Mouse (Mus musculus) ES-E14 (cell line): ENCODE measurements around the gene Eps8l3. TPM values are rescaled to one million over a fixed set of nuclear protein-coding genes. Genes with fewer than 3 reads are reported as not detected.

Experiments used
- DNase-seq: peaks from one replicate; pipeline ENCODE4 v3.0.0-alpha.2; 2013; ENCODE audit warnings: low read depth, low spot score
- H3K27ac ChIP-seq: 2 replicates; pipeline ENCODE4 v1.5.1; 2012; ENCODE audit warnings: low read depth, mild to moderate bottlenecking, low read length, moderate library complexity, mixed read lengths; ENCODE audit not compliant: poor library complexity, insufficient read depth, severe bottlenecking
- H3K36me3 ChIP-seq: 2 replicates; pipeline ENCODE4 v1.6.1; 2012; ENCODE audit warnings: mild to moderate bottlenecking, low read length, moderate library complexity, mixed read lengths; ENCODE audit not compliant: control insufficient read depth, poor library complexity, insufficient read depth, severe bottlenecking
- H3K4me1 ChIP-seq, 2 experiments: fragments of 150-350 bp in 1 of 2; sonication (generic) in 1 of 2; 2 replicates each; pipeline ENCODE4 v1.6.1; 2012; ENCODE audit warnings: low read length in 2 of 2, mild to moderate bottlenecking in 1 of 2, mixed read lengths in 1 of 2; ENCODE audit not compliant: control insufficient read depth in 2 of 2, insufficient read depth in 2 of 2, poor library complexity in 1 of 2
- H3K4me3 ChIP-seq, 2 experiments: fragments of 150-350 bp in 1 of 2; sonication (generic) in 1 of 2; 2 replicates each; pipeline ENCODE4 v1.5.1; 2012; ENCODE audit warnings: low read length in 2 of 2, low read depth in 1 of 2, mild to moderate bottlenecking in 1 of 2, mixed read lengths in 1 of 2; ENCODE audit not compliant: insufficient read depth in 1 of 2, poor library complexity in 1 of 2, severe bottlenecking in 1 of 2
- H3K9ac ChIP-seq: 2 replicates; pipeline ENCODE4 v1.6.1; 2012; ENCODE audit warnings: low read depth, mild to moderate bottlenecking, low read length, mixed read lengths; ENCODE audit not compliant: poor library complexity, insufficient read depth, severe bottlenecking
- H3K9me3 ChIP-seq: fragments of 150-350 bp; sonication (generic); 2 replicates; pipeline ENCODE4 v1.6.1; 2012; ENCODE audit warnings: low read depth, mild to moderate bottlenecking, low read length; ENCODE audit not compliant: control insufficient read depth, insufficient read depth
- CHD2 ChIP-seq: IDR thresholded peaks from 2 replicates; pipeline ENCODE4 v1.6.1; 2014; ENCODE audit warnings: mild to moderate bottlenecking, low read depth, low read length, inconsistent platforms
- HCFC1 ChIP-seq: IDR thresholded peaks from 2 replicates; pipeline ENCODE4 v1.6.1; 2012; ENCODE audit warnings: low read length, inconsistent platforms, borderline replicate concordance; ENCODE audit not compliant: insufficient read depth
- MAFK ChIP-seq: IDR thresholded peaks from 2 replicates; pipeline ENCODE4 v1.6.1; 2014; ENCODE audit warnings: mild to moderate bottlenecking, low read depth, low read length, inconsistent platforms; ENCODE audit not compliant: insufficient read depth
- ZC3H11A ChIP-seq: IDR thresholded peaks from 2 replicates; pipeline ENCODE4 v1.6.1; 2012; ENCODE audit warnings: low read depth, mild to moderate bottlenecking, inconsistent platforms, low read length, borderline replicate concordance
- ZNF384 ChIP-seq: IDR thresholded peaks from 2 replicates; pipeline ENCODE4 v1.6.1; 2012; ENCODE audit warnings: low read depth, low read length, inconsistent platforms
- in situ Hi-C, 2 experiments: fragments of 600-800 bp; cut with MboI; formaldehyde crosslinking; loops; one replicate each; pipeline ENCODE4 v1.15.1; 2025; ENCODE audit warnings: low sequenced_read_pairs in 2 of 2, inconsistent platforms in 1 of 2; ENCODE audit not compliant: unreplicated experiment in 2 of 2
- total RNA-seq: library from RNA; depleted of rRNA; stranded (reverse); fragments of 300-350 nt; gene quantifications from 2 replicates; pipeline ENCODE4 v1.2.3, GENCODE M21; 2012

Eps8l3 gene
- total RNA-seq, 1 experiment, result not detected

- Histone ChIP-seq H3K27ac (no peak overlapping the region), H3K36me3 (no peaks in the 10 kb centered on the region), H3K4me1 (no peaks in the 10 kb centered on the region), H3K4me3 (no peak overlapping the region), H3K9ac (no peak overlapping the region), H3K9me3 (no peaks in the 10 kb centered on the region)
- no peak for TF ChIP-seq MAFK
- TF ChIP-seq ZC3H11A, result no peak
- TF ChIP-seq HCFC1, result no peak
- no peak for TF ChIP-seq CHD2
- TF ChIP-seq ZNF384, result no peak
- in situ Hi-C loops, result no loop called here
- DNase-seq, result no peak
Measured at GRCm38 (mm10) chr3:107916674-107917073, 39.6 kb downstream of the Eps8l3 start.

DNA sequence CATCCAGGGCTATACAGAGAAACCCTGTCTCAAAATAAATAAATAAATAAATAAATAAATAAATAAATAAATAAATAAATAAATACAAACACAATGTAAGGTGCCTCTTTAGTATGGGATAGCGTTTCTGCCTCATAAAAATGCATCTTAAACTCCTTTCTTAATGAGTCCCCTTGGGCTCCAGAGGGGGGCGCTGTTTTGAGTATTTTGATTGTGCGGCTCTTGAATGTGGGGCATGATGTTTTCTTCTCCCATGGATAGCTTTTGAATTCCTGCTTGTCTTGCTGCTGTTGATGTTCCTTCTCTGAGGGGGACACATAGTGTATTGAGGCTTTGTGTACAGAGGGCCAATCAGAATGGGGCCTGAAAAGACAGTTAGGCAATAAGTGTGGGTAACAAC lies 40.1 kb downstream of the Eps8l3 start:
- no peak for TF ChIP-seq ZNF384
- 0 out of 2 replicates have a peak, but pooled peaks have one; percentile 9 for TF ChIP-seq ZC3H11A
- Histone ChIP-seq H3K27ac (no peak overlapping the region), H3K4me3 (no peak overlapping the region), H3K9ac (no peak overlapping the region), H3K36me3 (no peaks in the 10 kb centered on the region), H3K9me3 (no peaks in the 10 kb centered on the region), H3K4me1 (no peaks in the 10 kb centered on the region)
- in situ Hi-C loops, result no loop called here
- peak; percentile 42 for DNase-seq

- Histone ChIP-seq H3K27ac (no peak overlapping the region), H3K4me3 (no peak overlapping the region)
- in situ Hi-C loops, result no loop called here
Measured at GRCm38 (mm10) chr3:107917783-107918408, 40.9 kb downstream of the Eps8l3 start.

DNA sequence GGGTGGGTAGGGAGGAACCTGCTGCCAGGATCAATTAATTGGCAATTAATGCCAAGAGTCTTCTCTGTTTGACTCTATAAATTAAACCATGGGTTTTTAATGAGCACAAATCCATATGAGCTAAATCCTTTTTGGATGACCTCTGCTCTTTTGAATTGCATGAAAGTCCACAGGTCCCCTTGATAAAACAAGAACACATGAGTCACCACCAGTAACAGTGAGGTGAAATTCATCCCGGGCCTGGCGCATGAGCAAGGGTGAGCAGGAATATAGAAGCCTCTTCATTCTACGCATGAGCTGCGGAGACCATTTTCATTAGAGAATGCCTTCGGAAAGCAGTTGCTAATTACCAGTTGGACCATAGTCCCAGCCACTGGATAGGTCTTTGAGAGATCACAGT lies 43.3 kb downstream of the Eps8l3 start:
- in situ Hi-C loops, result no loop called here

More at GRCm38 (mm10) chr3:107917783-107918408, 40.9 kb downstream of the Eps8l3 start:
- peak; percentile 60 for DNase-seq
- Histone ChIP-seq H3K9ac (no peak overlapping the region), H3K9me3 (no peaks in the 10 kb centered on the region), H3K36me3 (no peaks in the 10 kb centered on the region), H3K4me1 (no peaks in the 10 kb centered on the region)
- peak; percentile 20; the same call in 1 of the 2 replicates for TF ChIP-seq ZC3H11A
- TF ChIP-seq CHD2, result no peak

DNA sequence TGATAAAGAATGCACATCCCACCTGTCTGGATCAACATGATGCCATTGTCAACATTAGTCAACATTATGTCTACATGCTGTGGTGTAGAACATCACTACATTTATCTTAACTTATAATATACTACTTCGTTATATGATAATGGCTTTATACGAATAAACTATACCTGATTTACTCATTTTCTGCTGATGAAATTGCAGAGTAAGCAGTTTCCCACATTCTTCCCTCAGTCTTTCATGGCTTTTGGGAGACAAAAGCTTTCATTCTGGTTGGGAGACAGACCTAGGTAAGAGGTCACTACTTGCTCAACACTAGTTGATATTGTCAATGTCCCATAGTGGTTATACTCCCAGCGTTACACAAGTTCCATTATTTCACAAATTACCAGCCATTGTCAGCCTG lies 48.3 kb downstream of the Eps8l3 start:
- Histone ChIP-seq H3K27ac (no peak overlapping the region), H3K4me1 (no peaks in the 10 kb centered on the region), H3K9me3 (no peaks in the 10 kb centered on the region), H3K4me3 (no peak overlapping the region), H3K9ac (no peak overlapping the region), H3K36me3 (no peaks in the 10 kb centered on the region)
- no peak for DNase-seq
- TF ChIP-seq MAFK (peak; percentile 74), ZC3H11A (no peak), ZNF384 (no peak)
- in situ Hi-C loops, result no loop called here

More for the DNA sequence above, 43.3 kb downstream of the Eps8l3 start:
- H3K36me3 ChIP-seq, result no peaks in the 10 kb centered on the region
- H3K9ac ChIP-seq, result no peak overlapping the region
- no peaks in the 10 kb centered on the region for H3K9me3 ChIP-seq
- DNase-seq, result no peak
- H3K4me1 ChIP-seq, result no peaks in the 10 kb centered on the region
- no peak overlapping the region for H3K4me3 ChIP-seq
- no peak overlapping the region for H3K27ac ChIP-seq
- TF ChIP-seq CHD2, result no peak
- TF ChIP-seq HCFC1, result no peak
- no peak for TF ChIP-seq ZC3H11A
- no peak for TF ChIP-seq ZNF384
- TF ChIP-seq MAFK, result no peak
